Mouse (Mus musculus) heart, embryonic 14.5 days (tissue): ENCODE measurements around the gene Esrp2. TPM values are rescaled to one million over a fixed set of nuclear protein-coding genes. Genes with fewer than 3 reads are reported as not detected.
A peak's percentile ranks its signal among the peaks of the same experiment; 100 is the strongest.

Experiments
- ATAC-seq: fragments of 200-750 bp; cut with Nextera tagmentation; 2 replicates; pipeline ENCODE4 v1.8.0; 2017; ENCODE audit warnings: low read depth, moderate TSS enrichment; ENCODE audit not compliant: insufficient number of reproducible peaks, insufficient read depth, low FRiP score
- H3K27ac ChIP-seq, 2 experiments: fragments of 200-500 bp in 1 of 2; fragments of 300-500 bp in 1 of 2; sonication (generic) in 1 of 2; replicated peaks in 1 of 2; 2 replicates each; pipeline ENCODE4 v1.5.1; 2012 to 2014; ENCODE audit warnings: low read depth in 2 of 2, low read length in 2 of 2, control low read depth in 1 of 2, mild to moderate bottlenecking in 1 of 2, mixed read lengths in 1 of 2; ENCODE audit not compliant: control insufficient read depth in 1 of 2, insufficient read depth in 1 of 2
- H3K27me3 ChIP-seq: fragments of 300-500 bp; sonication (generic); 2 replicates; pipeline ENCODE4 v1.6.1; 2014; ENCODE audit warnings: mild to moderate bottlenecking, low read length, control low read depth; ENCODE audit not compliant: control insufficient read depth, insufficient read depth
- H3K36me3 ChIP-seq: fragments of 300-500 bp; sonication (generic); 2 replicates; pipeline ENCODE4 v1.6.1; 2014; ENCODE audit warnings: mild to moderate bottlenecking, control low read depth, low read length, mixed read lengths; ENCODE audit not compliant: control insufficient read depth, insufficient read depth
- H3K4me1 ChIP-seq, 2 experiments: fragments of 200-500 bp in 1 of 2; fragments of 300-500 bp in 1 of 2; sonication (generic) in 1 of 2; 2 replicates each; pipeline ENCODE4 v1.6.1; 2012 to 2014; ENCODE audit warnings: low read length in 2 of 2, control low read depth in 1 of 2, mixed read lengths in 1 of 2; ENCODE audit not compliant: control insufficient read depth in 2 of 2, insufficient read depth in 2 of 2
- H3K4me2 ChIP-seq: fragments of 300-500 bp; sonication (generic); 2 replicates; pipeline ENCODE4 v1.6.1; 2014; ENCODE audit warnings: mild to moderate bottlenecking, low read length
- H3K4me3 ChIP-seq, 2 experiments: fragments of 200-500 bp in 1 of 2; fragments of 300-500 bp in 1 of 2; sonication (generic) in 1 of 2; 2 replicates each; pipeline ENCODE4 v1.5.1; 2012 to 2014; ENCODE audit warnings: low read length in 2 of 2, mild to moderate bottlenecking in 2 of 2, control low read depth in 1 of 2, low read depth in 1 of 2, moderate library complexity in 1 of 2; ENCODE audit not compliant: control insufficient read depth in 1 of 2, insufficient read depth in 1 of 2
- H3K9ac ChIP-seq: fragments of 300-500 bp; sonication (generic); 2 replicates; pipeline ENCODE4 v1.6.1; 2014; ENCODE audit warnings: mild to moderate bottlenecking, low read length
- H3K9me3 ChIP-seq: fragments of 300-500 bp; sonication (generic); 2 replicates; pipeline ENCODE4 v1.6.1; 2016; ENCODE audit warnings: low read length, control low read depth; ENCODE audit not compliant: control insufficient read depth
- WGBS: fragments of 180-500 bp; shearing (Covaris S2); extraction: QIAGEN DNeasy Blood & Tissue Kit; methylation state at CpG from one replicate; pipeline ENCODE4 v1.1.7; 2014; 5-methylcytosine and 5-hydroxymethylcytosine counted together
- polyA plus RNA-seq: library from polyadenylated mRNA; unstranded; fragments of >200 nt; fragmentation: Nextera tagmentation; extraction: Ambion mirVana; gene quantifications from 2 replicates; pipeline ENCODE4 v1.2.1, GENCODE M21; 2014

The Esrp2 gene
- polyA plus RNA-seq, 1 experiment from 2014 or later, result 0.55 TPM

GRCm38 (mm10) chr8:106146014-106146413, 9.2 kb upstream of the Esrp2 start:
- H3K27ac ChIP-seq, result no peak overlapping the region
- H3K9ac ChIP-seq, result no peak overlapping the region
- no peak for ATAC-seq
- 84% methylated on average over 4 of the region's 4 CpGs for WGBS
- no peak overlapping the region for H3K4me2 ChIP-seq
- no peak overlapping the region for H3K4me3 ChIP-seq
- no peaks in the 10 kb centered on the region for H3K27me3 ChIP-seq
- H3K4me1 ChIP-seq, result peaks cover 5 to 6% of the 10 kb centered on the region in 2 experiments
- no peaks in the 10 kb centered on the region for H3K36me3 ChIP-seq
- H3K9me3 ChIP-seq, result no peaks in the 10 kb centered on the region

GRCm38 (mm10) chr8:106145331-106145730, 8.6 kb upstream of the Esrp2 start:
- Histone ChIP-seq H3K9me3 (no peaks in the 10 kb centered on the region), H3K27ac (no peak overlapping the region), H3K9ac (no peak overlapping the region), H3K4me1 (no peaks in the 10 kb centered on the region), H3K4me3 (no peak overlapping the region), H3K27me3 (no peaks in the 10 kb centered on the region), H3K4me2 (no peak overlapping the region), H3K36me3 (no peaks in the 10 kb centered on the region)
- ATAC-seq, result no peak
- 82% methylated on average over 2 of the region's 2 CpGs for WGBS

- Histone ChIP-seq H3K9ac (no peak overlapping the region), H3K4me1 (peaks cover 6 to 27% of the 10 kb centered on the region in 2 experiments; a peak in 3 of 4 replicates), H3K36me3 (no peaks in the 10 kb centered on the region), H3K27me3 (peaks cover 6% of the 10 kb centered on the region), H3K27ac (no peak overlapping the region), H3K4me3 (no peak overlapping the region), H3K9me3 (no peaks in the 10 kb centered on the region), H3K4me2 (no peak overlapping the region)
- no peak for ATAC-seq
- 18% methylated on average over 13 of the region's 13 CpGs for WGBS
These were observed 4.0 kb upstream of the Esrp2 start for GRCm38 (mm10) chr8:106140769-106141168.

- Histone ChIP-seq H3K4me1 (peaks cover 6 to 32% of the 10 kb centered on the region in 2 experiments; a peak in 3 of 4 replicates), H3K4me3 (no peak overlapping the region), H3K27ac (no peak overlapping the region), H3K36me3 (no peaks in the 10 kb centered on the region), H3K9me3 (no peaks in the 10 kb centered on the region), H3K9ac (no peak overlapping the region), H3K27me3 (peaks cover 11% of the 10 kb centered on the region), H3K4me2 (no peak overlapping the region)
- ATAC-seq, result no peak
- WGBS, result 69% methylated on average over 5 of the region's 5 CpGs
These were observed 3.4 kb upstream of the Esrp2 start for GRCm38 (mm10) chr8:106140191-106140590.

- H3K27ac ChIP-seq, result peak overlapping the region in 1 of 2 experiments; percentile 53; a peak in 3 of 4 replicates
- no peak for ATAC-seq
- H3K4me1 ChIP-seq, result peaks cover 6 to 32% of the 10 kb centered on the region in 2 experiments; a peak in 3 of 4 replicates
- H3K9ac ChIP-seq, result peak overlapping the region; percentile 73
- 11% methylated on average over 7 of the region's 7 CpGs for WGBS
- peak overlapping the region; percentile 54 to 61 for H3K4me3 ChIP-seq
- no peaks in the 10 kb centered on the region for H3K9me3 ChIP-seq
- H3K4me2 ChIP-seq, result peak overlapping the region; percentile 97
- H3K27me3 ChIP-seq, result peaks cover 27% of the 10 kb centered on the region
- no peaks in the 10 kb centered on the region for H3K36me3 ChIP-seq
These were observed 1.8 kb upstream of the Esrp2 start for GRCm38 (mm10) chr8:106138616-106139015.

- Histone ChIP-seq H3K4me3 (peak overlapping the region; percentile 54 to 61), H3K9me3 (no peaks in the 10 kb centered on the region), H3K36me3 (no peaks in the 10 kb centered on the region), H3K4me1 (peaks cover 6 to 32% of the 10 kb centered on the region in 2 experiments; a peak in 3 of 4 replicates), H3K4me2 (peak overlapping the region; percentile 97), H3K27me3 (peaks cover 29% of the 10 kb centered on the region), H3K9ac (peak overlapping the region; percentile 73), H3K27ac (peak overlapping the region; percentile 45 to 53)
- under 1% methylated on average over 24 of the region's 24 CpGs for WGBS
- ATAC-seq, result no peak
These were observed 1.2 kb upstream of the Esrp2 start for GRCm38 (mm10) chr8:106137906-106138477.

- 4% methylated on average over 22 of the region's 22 CpGs for WGBS
- H3K27me3 ChIP-seq, result peaks cover 29% of the 10 kb centered on the region
- 0 out of 4 replicates have a peak overlapping the region, but pooled peaks of 1 of the 2 experiments have one; percentile 31 for H3K27ac ChIP-seq
These were observed 588 bp upstream of the Esrp2 start for GRCm38 (mm10) chr8:106137218-106137905.

More at GRCm38 (mm10) chr8:106137218-106137905, 588 bp upstream of the Esrp2 start:
- ATAC-seq, result no peak
- peak overlapping the region; percentile 73 for H3K9ac ChIP-seq
- H3K36me3 ChIP-seq, result peaks cover 5% of the 10 kb centered on the region
- peak overlapping the region; percentile 54 to 61 for H3K4me3 ChIP-seq
- H3K4me1 ChIP-seq, result peaks cover 6 to 32% of the 10 kb centered on the region in 2 experiments; a peak in 3 of 4 replicates
- peak overlapping the region; percentile 97 for H3K4me2 ChIP-seq
- H3K9me3 ChIP-seq, result no peaks in the 10 kb centered on the region
